Mouse (Mus musculus): ENCODE measurements around the gene Cxcr5. TPM values are rescaled to one million over a fixed set of nuclear protein-coding genes. Genes with fewer than 3 reads are reported as not detected.

The Cxcr5 gene
- not detected for polyA plus RNA-seq (2015; fragmentation: Illumina TruSeq; extraction: RNeasy Lipid Tissue Mini Kit (QIAGEN cat#74804); ENCODE audit: low read depth, low replicate concordance)

DNA sequence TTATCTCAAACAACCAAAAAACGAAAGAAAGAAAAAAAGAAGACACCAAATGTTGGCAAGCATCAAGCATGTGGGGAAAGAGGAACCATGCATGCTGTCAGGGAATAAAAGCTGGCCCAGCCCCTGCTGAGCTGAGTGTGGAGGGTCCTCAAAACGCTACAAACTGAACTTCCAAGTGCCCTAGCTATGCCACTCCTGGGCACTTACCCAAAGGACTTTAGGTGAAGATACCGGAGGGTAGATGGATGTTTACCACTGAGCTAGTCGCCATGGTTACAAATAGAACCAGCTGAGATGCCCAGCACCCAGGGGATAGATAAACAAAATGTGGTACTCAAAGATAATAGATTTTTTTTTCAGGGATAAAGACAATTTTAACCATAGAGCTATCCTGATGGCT lies at the start of gene Cxcr5:
Gene Cxcr5, minus strand, starts transcription at position 281 of the 400 bp plus-strand sequence.

DNA sequence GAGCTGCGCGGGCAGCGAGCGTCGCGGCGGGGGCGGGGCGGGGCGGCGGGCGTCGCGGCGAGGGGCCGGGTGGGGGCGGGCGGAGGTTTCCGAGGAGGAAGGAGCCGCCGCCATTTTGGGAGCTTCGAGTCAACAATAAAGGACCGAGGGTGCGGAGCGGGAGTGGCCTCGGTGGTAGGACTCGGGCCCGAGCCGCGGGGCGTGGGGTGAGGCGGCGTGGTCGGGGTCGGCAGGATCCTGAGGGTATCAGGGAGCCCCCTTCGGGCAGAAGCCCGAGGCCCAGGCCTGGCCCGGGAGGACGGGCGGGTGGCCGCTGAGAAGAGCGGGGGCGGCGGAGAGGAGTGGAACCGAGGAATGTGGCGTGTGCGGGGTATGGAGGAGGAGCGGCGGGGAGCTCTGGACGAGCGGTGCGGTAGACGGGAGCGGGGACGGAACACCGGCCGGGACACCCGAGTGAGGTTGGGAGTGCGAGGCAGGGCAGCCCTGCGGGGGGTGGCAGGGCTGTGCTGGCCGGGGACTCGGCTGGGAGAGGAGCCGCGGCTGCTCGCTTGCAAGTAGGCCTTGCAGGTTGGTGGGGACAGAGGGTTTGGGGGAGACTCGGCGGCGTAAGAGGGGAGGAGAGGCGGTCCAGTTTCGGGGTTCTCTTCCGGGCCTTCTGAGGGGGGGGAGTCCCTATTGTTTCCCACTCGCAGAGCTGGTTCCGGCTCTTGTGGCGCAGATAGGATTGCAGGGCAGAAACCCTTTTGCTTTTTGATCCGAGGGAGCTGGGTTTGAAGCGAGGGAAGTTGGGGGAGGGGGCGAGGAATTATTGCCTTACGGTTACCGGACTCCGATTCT lies 43.3 kb upstream of the Cxcr5 start, which contains the start of gene Ddx6:
Gene Ddx6, plus strand, starts transcription at position 114 of the 837 bp plus-strand sequence.

DNA sequence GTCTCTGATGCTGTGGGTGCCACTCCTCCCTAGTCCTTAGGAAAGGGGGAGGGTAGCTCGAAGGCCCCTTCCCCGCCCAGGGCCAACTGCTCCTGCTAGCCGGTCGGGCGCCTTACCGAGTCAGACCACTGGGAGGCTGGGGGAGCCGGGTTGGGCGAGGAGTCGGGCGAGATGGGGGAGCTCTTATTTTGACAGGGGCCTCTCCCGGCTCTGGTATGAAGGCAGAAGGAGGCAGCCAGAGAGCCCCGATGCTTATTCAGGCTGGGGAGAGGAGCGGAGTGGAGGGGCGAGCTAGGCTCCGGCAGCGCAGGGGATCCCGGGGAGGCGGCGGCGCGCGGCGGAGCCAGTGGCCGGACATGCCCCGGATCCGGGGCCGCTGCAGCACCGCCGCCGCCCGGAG lies 79.1 kb downstream of the Cxcr5 start, which contains the start of gene Bcl9l:
Gene Bcl9l, plus strand, starts transcription at position 274 of the 400 bp plus-strand sequence.

Other genes with a start within 250 kb of the Cxcr5 start
- gene C2cd2l, start 241.6 kb downstream of the Cxcr5 start, polyA plus RNA-seq (2015; fragmentation: Illumina TruSeq; extraction: RNeasy Lipid Tissue Mini Kit (QIAGEN cat#74804); ENCODE audit: low read depth, low replicate concordance): 126 TPM
- 14.0 TPM for gene Dpagt1, start 235.9 kb downstream of the Cxcr5 start, polyA plus RNA-seq (2015; fragmentation: Illumina TruSeq; extraction: RNeasy Lipid Tissue Mini Kit (QIAGEN cat#74804); ENCODE audit: low read depth, low replicate concordance)
- gene H2afx, start 227.2 kb downstream of the Cxcr5 start, polyA plus RNA-seq (2015; fragmentation: Illumina TruSeq; extraction: RNeasy Lipid Tissue Mini Kit (QIAGEN cat#74804); ENCODE audit: low read depth, low replicate concordance): 37.3 TPM
- gene Hmbs, start 217.6 kb downstream of the Cxcr5 start, polyA plus RNA-seq (2015; fragmentation: Illumina TruSeq; extraction: RNeasy Lipid Tissue Mini Kit (QIAGEN cat#74804); ENCODE audit: low read depth, low replicate concordance): 27.9 TPM
- gene Vps11, start 200.2 kb downstream of the Cxcr5 start, polyA plus RNA-seq (2015; fragmentation: Illumina TruSeq; extraction: RNeasy Lipid Tissue Mini Kit (QIAGEN cat#74804); ENCODE audit: low read depth, low replicate concordance): 49.3 TPM
- 63.9 TPM for gene Hyou1, start 182.4 kb downstream of the Cxcr5 start, polyA plus RNA-seq (2015; fragmentation: Illumina TruSeq; extraction: RNeasy Lipid Tissue Mini Kit (QIAGEN cat#74804); ENCODE audit: low read depth, low replicate concordance)
- gene Slc37a4, start 165.0 kb downstream of the Cxcr5 start, polyA plus RNA-seq (2015; fragmentation: Illumina TruSeq; extraction: RNeasy Lipid Tissue Mini Kit (QIAGEN cat#74804); ENCODE audit: low read depth, low replicate concordance): 38.3 TPM
- gene Rps25, start 154.7 kb downstream of the Cxcr5 start, polyA plus RNA-seq (2015; fragmentation: Illumina TruSeq; extraction: RNeasy Lipid Tissue Mini Kit (QIAGEN cat#74804); ENCODE audit: low read depth, low replicate concordance): 1,304 TPM
- gene Trappc4, start 154.3 kb downstream of the Cxcr5 start, polyA plus RNA-seq (2015; fragmentation: Illumina TruSeq; extraction: RNeasy Lipid Tissue Mini Kit (QIAGEN cat#74804); ENCODE audit: low read depth, low replicate concordance): 113 TPM
- gene Ccdc84, start 143.3 kb downstream of the Cxcr5 start, polyA plus RNA-seq (2015; fragmentation: Illumina TruSeq; extraction: RNeasy Lipid Tissue Mini Kit (QIAGEN cat#74804); ENCODE audit: low read depth, low replicate concordance): 29.7 TPM
- not detected for gene Foxr1, start 120.7 kb downstream of the Cxcr5 start, polyA plus RNA-seq (2015; fragmentation: Illumina TruSeq; extraction: RNeasy Lipid Tissue Mini Kit (QIAGEN cat#74804); ENCODE audit: low read depth, low replicate concordance)
- not detected for gene Upk2, start 106.9 kb downstream of the Cxcr5 start, polyA plus RNA-seq (2015; fragmentation: Illumina TruSeq; extraction: RNeasy Lipid Tissue Mini Kit (QIAGEN cat#74804); ENCODE audit: low read depth, low replicate concordance)
- gene Bcl9l, start 79.1 kb downstream of the Cxcr5 start, polyA plus RNA-seq (2015; fragmentation: Illumina TruSeq; extraction: RNeasy Lipid Tissue Mini Kit (QIAGEN cat#74804); ENCODE audit: low read depth, low replicate concordance): 19.4 TPM
- 61.7 TPM for gene Ddx6, start 43.0 kb upstream of the Cxcr5 start, polyA plus RNA-seq (2015; fragmentation: Illumina TruSeq; extraction: RNeasy Lipid Tissue Mini Kit (QIAGEN cat#74804); ENCODE audit: low read depth, low replicate concordance)
- gene Treh, start 111.4 kb upstream of the Cxcr5 start, polyA plus RNA-seq (2015; fragmentation: Illumina TruSeq; extraction: RNeasy Lipid Tissue Mini Kit (QIAGEN cat#74804); ENCODE audit: low read depth, low replicate concordance): not detected
- 84.9 TPM for gene Phldb1, start 173.3 kb upstream of the Cxcr5 start, polyA plus RNA-seq (2015; fragmentation: Illumina TruSeq; extraction: RNeasy Lipid Tissue Mini Kit (QIAGEN cat#74804); ENCODE audit: low read depth, low replicate concordance)
- gene Arcn1, start 206.0 kb upstream of the Cxcr5 start, polyA plus RNA-seq (2015; fragmentation: Illumina TruSeq; extraction: RNeasy Lipid Tissue Mini Kit (QIAGEN cat#74804); ENCODE audit: low read depth, low replicate concordance): 72.5 TPM
- gene Ift46, start 206.0 kb upstream of the Cxcr5 start, polyA plus RNA-seq (2015; fragmentation: Illumina TruSeq; extraction: RNeasy Lipid Tissue Mini Kit (QIAGEN cat#74804); ENCODE audit: low read depth, low replicate concordance): 76.9 TPM
- 65.3 TPM for gene Tmem25, start 237.4 kb upstream of the Cxcr5 start, polyA plus RNA-seq (2015; fragmentation: Illumina TruSeq; extraction: RNeasy Lipid Tissue Mini Kit (QIAGEN cat#74804); ENCODE audit: low read depth, low replicate concordance)
- 0.57 TPM for gene Ttc36, start 241.2 kb upstream of the Cxcr5 start, polyA plus RNA-seq (2015; fragmentation: Illumina TruSeq; extraction: RNeasy Lipid Tissue Mini Kit (QIAGEN cat#74804); ENCODE audit: low read depth, low replicate concordance)